Mouse (Mus musculus) E14TG2a.4 (cell line): ENCODE results near the gene Iqgap2.

Experiments used
- CTCF ChIP-seq: conservative IDR thresholded peaks from 2 replicates; pipeline ENCODE4 v1.5.1; 2014; ENCODE audit warnings: low read length
- NANOG ChIP-seq: IDR thresholded peaks from 2 replicates; pipeline ENCODE4 v1.6.1; 2014; ENCODE audit warnings: borderline replicate concordance, low read length, mixed read lengths

DNA sequence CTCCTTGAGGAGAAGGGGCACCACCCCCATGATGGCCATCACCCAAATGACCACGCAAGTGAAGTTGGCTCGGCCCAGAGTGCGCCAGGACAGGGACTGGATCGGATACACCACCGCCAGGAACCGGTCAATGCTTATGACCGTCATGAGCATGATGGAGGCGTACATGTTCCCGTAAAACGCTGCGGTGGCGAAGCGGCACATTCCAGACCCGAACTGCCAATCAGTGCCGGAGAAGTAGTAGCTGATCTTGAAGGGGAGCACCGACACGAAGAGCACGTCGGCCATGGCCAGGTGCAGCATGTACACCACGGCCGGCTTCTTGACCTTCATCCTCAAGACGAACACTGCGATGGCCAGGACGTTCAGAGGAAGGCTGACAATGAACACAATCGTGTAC lies 287.4 kb downstream of the Iqgap2 start:
- no peak for TF ChIP-seq CTCF
- no peak for TF ChIP-seq NANOG
